Mouse (Mus musculus) heart, adult 10 weeks (tissue): ENCODE measurements around the gene 1700021F07Rik. TPM values are rescaled to one million over a fixed set of nuclear protein-coding genes. Genes with fewer than 3 reads are reported as not detected.

Experiments used
- polyA plus RNA-seq: library from polyadenylated mRNA; stranded (reverse); fragments of 350-450 nt; fragmentation: Illumina TruSeq; extraction: RNeasy Lipid Tissue Mini Kit (QIAGEN cat#74804); gene quantifications from one replicate; pipeline ENCODE4 v1.2.3, GENCODE M21; 2014; ENCODE audit warnings: low read depth, low replicate concordance

The 1700021F07Rik gene
- not detected for polyA plus RNA-seq

GRCm38 (mm10) chr2:173522376-173522775 is at the start of gene 1700021F07Rik:
Gene 1700021F07Rik, plus strand, starts transcription at chr2:173522586.

Other genes starting within 250 kb of the 1700021F07Rik start
- 20.6 TPM for gene Pmepa1, start 246.1 kb upstream of the 1700021F07Rik start, polyA plus RNA-seq
- not detected for gene Ankrd60, start 55.8 kb downstream of the 1700021F07Rik start, polyA plus RNA-seq
- 22.5 TPM for gene Rab22a, start 137.2 kb downstream of the 1700021F07Rik start, polyA plus RNA-seq
- not detected for gene 1700010B08Rik, start 196.8 kb downstream of the 1700021F07Rik start, polyA plus RNA-seq
- gene Vapb, start 214.9 kb downstream of the 1700021F07Rik start, polyA plus RNA-seq: 85.6 TPM